Mouse (Mus musculus): ENCODE measurements around the gene Tmem135. TPM values are rescaled to one million over a fixed set of nuclear protein-coding genes. Genes with fewer than 3 reads are reported as not detected.

The Tmem135 gene
- polyA plus RNA-seq, 1 experiment from 2014 or later, result 41.6 TPM

DNA sequence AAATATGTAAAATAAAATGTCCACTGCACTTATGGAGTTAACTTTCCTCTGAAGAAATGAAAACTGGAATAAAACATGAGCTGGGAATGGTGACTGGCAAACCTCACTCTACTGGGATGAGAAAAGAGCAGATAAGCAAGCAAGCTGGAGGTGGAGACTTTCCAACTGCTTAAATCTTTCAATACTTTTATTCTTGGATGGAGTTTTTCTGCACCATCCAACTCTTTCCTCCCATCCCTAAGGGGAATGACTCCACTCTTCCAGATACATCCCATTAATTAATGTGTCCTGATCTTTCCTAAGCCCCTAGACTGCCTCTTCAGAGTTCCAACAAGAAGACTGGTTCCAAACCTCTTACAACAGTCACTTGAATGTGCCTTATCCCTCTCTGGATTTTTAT lies 143.1 kb downstream of the Tmem135 start:
- no peaks in the 10 kb centered on the region for H3K4me1 ChIP-seq (replicated peaks; ENCODE audit: insufficient read depth, low read length)
- no peak overlapping the region for H3K9ac ChIP-seq (ENCODE audit: low read depth, low read length)
- H3K27me3 ChIP-seq (ENCODE audit: insufficient read depth, low read length), result no peaks in the 10 kb centered on the region
- H3K36me3 ChIP-seq (ENCODE audit: insufficient read depth, low read length), result no peaks in the 10 kb centered on the region
- H3K4me3 ChIP-seq (replicated peaks; ENCODE audit: low read depth, low read length), result no peak overlapping the region
- ATAC-seq (replicated peaks; ENCODE audit: low FRiP score, low read depth) (no peak), DNase-seq (ENCODE audit: low spot score) (no peak)
- no peak overlapping the region for H3K4me2 ChIP-seq (ENCODE audit: low read length)
- H3K27ac ChIP-seq, result no peak overlapping the region
- no peak for TF ChIP-seq CTCF (IDR thresholded peaks at IDR 0.05; ENCODE audit: low read depth)
- H3K9me3 ChIP-seq (replicated peaks; ENCODE audit: low read length), result no peaks in the 10 kb centered on the region

- DNase-seq (ENCODE audit: low spot score) (peak; percentile 39), ATAC-seq (replicated peaks; ENCODE audit: low FRiP score, low read depth) (no peak)
- H3K4me3 ChIP-seq (replicated peaks; ENCODE audit: low read depth, low read length), result no peak overlapping the region
- H3K4me1 ChIP-seq (replicated peaks; ENCODE audit: insufficient read depth, low read length), result no peaks in the 10 kb centered on the region
- no peaks in the 10 kb centered on the region for H3K36me3 ChIP-seq (ENCODE audit: insufficient read depth, low read length)
- H3K9me3 ChIP-seq (replicated peaks; ENCODE audit: low read length), result no peaks in the 10 kb centered on the region
- no peak for TF ChIP-seq CTCF (IDR thresholded peaks at IDR 0.05; ENCODE audit: low read depth)
- H3K27me3 ChIP-seq (ENCODE audit: insufficient read depth, low read length), result no peaks in the 10 kb centered on the region
- H3K4me2 ChIP-seq (ENCODE audit: low read length), result no peak overlapping the region
- H3K9ac ChIP-seq (ENCODE audit: low read depth, low read length), result no peak overlapping the region
- H3K27ac ChIP-seq, result no peak overlapping the region
- WGBS, result 20% methylated on average over 2 of the region's 2 CpGs
Observed at GRCm38 (mm10) chr7:89258832-89259231, 145.2 kb downstream of the Tmem135 start.

DNA sequence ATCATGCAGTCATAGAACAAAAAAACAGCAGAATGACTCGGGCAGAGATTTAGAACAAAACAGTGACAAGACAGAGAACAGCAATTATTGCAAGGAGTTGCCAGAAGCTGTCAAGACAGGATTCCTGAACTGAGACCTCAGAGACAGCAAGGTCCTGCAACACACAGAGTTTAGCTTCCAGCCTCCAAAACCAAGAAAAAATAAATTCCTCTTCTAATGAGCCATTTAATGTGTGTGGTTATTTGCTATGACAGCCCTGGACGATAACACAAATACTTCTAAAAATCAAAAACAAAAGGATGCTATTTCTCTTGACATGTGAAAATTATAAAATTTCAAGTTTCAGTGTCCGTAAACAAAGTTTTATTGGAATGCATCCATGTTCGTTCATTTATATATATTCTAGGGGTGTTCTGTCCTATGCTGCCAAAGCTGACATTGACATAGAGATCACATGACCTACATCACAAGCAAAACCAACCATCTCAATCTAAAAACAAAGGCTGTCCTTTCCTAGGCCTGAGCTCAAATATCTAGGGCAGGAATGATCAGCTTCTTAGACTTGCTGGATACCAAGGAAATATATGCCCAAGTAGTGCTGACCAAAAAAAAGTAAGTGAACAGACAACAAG lies 146.0 kb downstream of the Tmem135 start:
- no peaks in the 10 kb centered on the region for H3K4me1 ChIP-seq (replicated peaks; ENCODE audit: insufficient read depth, low read length)
- H3K27ac ChIP-seq, result no peak overlapping the region
- no peak overlapping the region for H3K9ac ChIP-seq (ENCODE audit: low read depth, low read length)
- H3K9me3 ChIP-seq (replicated peaks; ENCODE audit: low read length), result no peaks in the 10 kb centered on the region
- no peak for TF ChIP-seq CTCF (IDR thresholded peaks at IDR 0.05; ENCODE audit: low read depth)
- DNase-seq (ENCODE audit: low spot score), result peak; percentile 58
- 47% methylated on average over 4 of the region's 4 CpGs for WGBS
- ATAC-seq (replicated peaks; ENCODE audit: low FRiP score, low read depth), result no peak
- no peaks in the 10 kb centered on the region for H3K36me3 ChIP-seq (ENCODE audit: insufficient read depth, low read length)
- H3K27me3 ChIP-seq (ENCODE audit: insufficient read depth, low read length), result no peaks in the 10 kb centered on the region
- H3K4me3 ChIP-seq (replicated peaks; ENCODE audit: low read depth, low read length), result no peak overlapping the region
- H3K4me2 ChIP-seq (ENCODE audit: low read length), result no peak overlapping the region

DNA sequence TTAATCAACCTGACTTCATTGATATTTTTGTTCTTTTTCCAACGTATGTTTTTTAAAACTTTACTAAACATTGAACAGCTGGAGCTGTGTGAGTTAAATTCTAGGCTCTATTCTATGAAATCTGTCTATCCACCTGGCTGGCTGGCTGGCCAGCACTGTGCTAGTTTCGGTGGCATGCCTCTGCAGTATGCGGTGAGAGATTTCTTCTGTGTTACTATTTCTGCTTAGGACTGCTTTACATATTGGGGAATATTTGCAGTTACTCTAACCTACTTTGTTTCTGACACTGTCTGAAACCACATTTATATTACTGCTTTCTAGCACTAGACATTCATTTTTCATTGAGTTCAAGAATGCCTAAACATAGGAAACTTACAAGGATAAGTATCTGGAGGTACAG lies 150.2 kb downstream of the Tmem135 start:
- Histone ChIP-seq H3K4me1 (replicated peaks; ENCODE audit: insufficient read depth, low read length) (no peaks in the 10 kb centered on the region), H3K27me3 (ENCODE audit: insufficient read depth, low read length) (no peaks in the 10 kb centered on the region), H3K9ac (ENCODE audit: low read depth, low read length) (no peak overlapping the region), H3K36me3 (ENCODE audit: insufficient read depth, low read length) (no peaks in the 10 kb centered on the region), H3K9me3 (replicated peaks; ENCODE audit: low read length) (no peaks in the 10 kb centered on the region), H3K4me2 (ENCODE audit: low read length) (no peak overlapping the region), H3K27ac (no peak overlapping the region), H3K4me3 (replicated peaks; ENCODE audit: low read depth, low read length) (no peak overlapping the region)
- DNase-seq (ENCODE audit: low spot score), result no peak
- no peak for TF ChIP-seq CTCF (IDR thresholded peaks at IDR 0.05; ENCODE audit: low read depth)
- no peak for ATAC-seq (replicated peaks; ENCODE audit: low FRiP score, low read depth)
- 73% methylated on average over 3 of the region's 3 CpGs for WGBS

GRCm38 (mm10) chr7:89253317-89253716 lies 150.7 kb downstream of the Tmem135 start:
- no peaks in the 10 kb centered on the region for H3K36me3 ChIP-seq (ENCODE audit: insufficient read depth, low read length)
- H3K9ac ChIP-seq (ENCODE audit: low read depth, low read length), result no peak overlapping the region
- H3K27me3 ChIP-seq (ENCODE audit: insufficient read depth, low read length), result no peaks in the 10 kb centered on the region
- TF ChIP-seq CTCF (IDR thresholded peaks at IDR 0.05; ENCODE audit: low read depth), result no peak
- no peak for DNase-seq (ENCODE audit: low spot score)
- no peaks in the 10 kb centered on the region for H3K9me3 ChIP-seq (replicated peaks; ENCODE audit: low read length)
- WGBS, result 47% methylated on average over 2 of the region's 2 CpGs
- ATAC-seq (replicated peaks; ENCODE audit: low FRiP score, low read depth), result no peak
- H3K27ac ChIP-seq, result no peak overlapping the region
- H3K4me1 ChIP-seq (replicated peaks; ENCODE audit: insufficient read depth, low read length), result no peaks in the 10 kb centered on the region
- H3K4me3 ChIP-seq (replicated peaks; ENCODE audit: low read depth, low read length), result no peak overlapping the region
- H3K4me2 ChIP-seq (ENCODE audit: low read length), result no peak overlapping the region

DNA sequence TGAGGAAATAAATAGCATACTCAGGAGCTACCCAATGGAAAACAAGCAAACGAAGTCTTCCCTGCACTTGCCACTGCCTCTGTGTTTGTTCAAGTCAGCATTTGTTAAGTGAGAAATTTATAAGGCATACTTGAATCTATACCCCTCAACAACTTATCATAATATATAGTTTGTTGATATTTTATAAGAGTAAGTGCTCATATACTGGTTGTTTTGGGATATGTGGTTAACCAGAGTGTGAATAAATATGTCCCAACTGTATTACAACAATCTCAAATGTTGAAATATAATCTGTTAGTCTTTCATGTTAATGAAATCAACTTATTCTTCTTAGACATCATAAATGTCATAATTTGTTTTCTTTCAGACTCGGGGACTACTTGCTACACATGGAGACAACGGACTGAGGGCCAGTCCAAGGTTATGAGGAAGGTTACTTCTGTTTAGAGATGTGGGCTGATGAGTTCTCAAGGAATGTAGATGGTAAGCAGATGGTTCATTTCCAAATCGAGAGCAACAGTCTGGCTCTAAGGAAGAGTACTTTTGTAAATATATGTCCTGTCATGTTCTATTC lies 152.1 kb downstream of the Tmem135 start:
- TF ChIP-seq CTCF (IDR thresholded peaks at IDR 0.05; ENCODE audit: low read depth), result no peak
- DNase-seq (ENCODE audit: low spot score) (peak; percentile 53), ATAC-seq (replicated peaks; ENCODE audit: low FRiP score, low read depth) (no peak)
- Histone ChIP-seq H3K9me3 (replicated peaks; ENCODE audit: low read length) (no peaks in the 10 kb centered on the region), H3K9ac (ENCODE audit: low read depth, low read length) (no peak overlapping the region), H3K36me3 (ENCODE audit: insufficient read depth, low read length) (no peaks in the 10 kb centered on the region), H3K4me1 (replicated peaks; ENCODE audit: insufficient read depth, low read length) (0 out of 2 replicates have a peak, but pooled peaks cover 3% of the 10 kb centered on the region), H3K27me3 (ENCODE audit: insufficient read depth, low read length) (no peaks in the 10 kb centered on the region), H3K27ac (no peak overlapping the region), H3K4me3 (replicated peaks; ENCODE audit: low read depth, low read length) (no peak overlapping the region), H3K4me2 (ENCODE audit: low read length) (no peak overlapping the region)
- 60% methylated on average over 4 of the region's 4 CpGs for WGBS

Data from kidney, postnatal 0 days (tissue).